Mouse (Mus musculus) spleen, postnatal 4 days (tissue): ENCODE results near the gene Sh3yl1.

Experiments
- DNase-seq, 2 experiments: peaks; one replicate each; pipeline ENCODE4 v3.0.0; 2022; ENCODE audit warnings: low spot score in 2 of 2

The Sh3yl1 gene

DNA sequence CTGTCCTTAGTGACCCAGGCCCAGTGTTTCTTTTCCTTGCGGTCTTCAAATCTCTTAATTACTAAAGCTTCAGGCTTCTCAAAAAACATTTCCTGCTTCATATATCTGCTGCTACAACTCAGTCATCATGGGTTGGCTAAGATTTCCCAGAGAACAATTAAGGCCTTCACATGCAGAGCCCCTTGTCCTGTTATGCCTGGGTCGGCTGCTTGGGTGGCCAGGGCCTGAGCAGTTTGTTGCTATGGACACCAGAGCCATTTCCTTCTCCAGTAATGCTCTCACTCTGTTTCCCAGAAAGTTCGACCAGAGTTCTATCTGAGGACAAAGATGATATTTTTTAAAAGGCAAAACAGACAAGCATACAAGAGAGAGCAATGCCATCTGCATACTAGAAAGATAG, 32.7 kb downstream of the Sh3yl1 start:
- no peak for DNase-seq

DNA sequence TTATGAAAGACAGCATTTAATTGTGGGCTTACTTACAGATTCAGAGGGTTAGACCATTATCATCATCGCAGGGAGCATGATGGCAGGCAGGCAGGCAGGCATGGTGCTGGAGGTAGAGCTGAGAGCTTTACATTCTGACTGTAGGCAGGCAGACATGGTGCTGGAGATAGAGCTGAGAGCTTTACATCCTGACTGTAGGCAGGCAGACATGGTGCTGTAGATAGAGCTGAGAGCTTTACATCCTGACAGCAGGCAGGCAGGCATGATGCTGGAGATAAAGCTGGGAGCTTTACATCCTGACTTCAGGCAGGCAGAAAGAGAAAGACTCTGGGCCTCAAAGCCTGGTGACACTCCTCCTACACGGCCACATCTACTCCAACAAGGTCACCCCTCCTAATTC, 59.2 kb downstream of the Sh3yl1 start:
- no peak for DNase-seq

DNA sequence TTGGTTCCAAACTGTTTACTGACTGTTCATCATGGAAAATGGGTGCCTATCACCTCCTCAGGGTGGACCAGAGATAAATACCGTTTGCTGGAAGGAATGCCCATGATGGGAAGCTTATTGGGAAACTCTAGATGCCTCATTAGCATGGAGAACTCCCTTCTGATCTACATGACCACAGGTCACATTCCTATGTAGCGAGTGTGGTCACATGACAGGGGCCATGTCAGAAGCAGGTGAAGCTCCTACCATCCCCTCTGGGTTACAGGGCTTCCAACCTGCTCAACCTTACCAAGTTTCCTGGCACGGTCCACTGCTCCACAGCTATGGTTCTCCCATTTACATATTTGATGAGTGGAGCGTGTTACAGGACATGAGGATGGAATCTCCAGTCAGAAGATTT, 92.3 kb downstream of the Sh3yl1 start:
- DNase-seq = no peak

DNA sequence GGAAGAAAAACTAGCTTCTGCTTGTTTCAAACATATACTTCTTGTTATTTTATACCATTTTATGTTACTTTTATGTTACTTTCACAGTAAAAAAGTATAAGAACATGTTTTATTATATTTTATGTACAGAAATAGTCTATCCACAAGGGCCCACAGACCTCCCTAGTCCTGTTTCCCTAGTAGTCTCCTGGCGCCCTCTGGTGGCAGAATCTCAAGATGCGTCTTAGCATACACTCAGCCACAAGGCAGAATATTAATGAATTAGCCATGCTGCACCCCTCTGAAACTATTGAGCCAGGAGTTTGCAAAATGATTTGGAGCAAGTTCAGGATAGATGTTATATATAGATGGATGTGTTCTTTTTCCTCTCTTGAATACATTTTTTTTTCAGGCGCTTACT, 93.5 kb downstream of the Sh3yl1 start:
- peak; percentile 73 to 91 for DNase-seq

DNA sequence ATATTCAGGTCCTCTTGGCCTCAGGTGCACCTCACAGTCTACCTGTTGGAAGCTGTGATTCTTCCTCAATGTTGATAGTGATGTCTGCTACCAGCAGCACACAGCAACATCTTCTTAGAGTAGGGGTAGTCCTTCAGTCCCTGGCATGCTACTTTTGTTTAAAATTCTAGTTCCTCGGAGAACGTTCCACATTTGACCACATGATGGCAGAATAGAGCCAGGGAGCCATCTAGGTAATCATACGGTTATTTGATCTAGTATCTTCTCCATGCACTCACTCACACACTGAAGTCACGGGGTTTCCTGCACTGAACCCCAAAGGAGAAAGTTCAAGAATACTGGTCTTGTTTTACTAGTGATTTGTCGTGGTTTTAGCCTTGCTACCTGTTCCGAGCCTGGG, 96.7 kb downstream of the Sh3yl1 start:
- no peak for DNase-seq
